Mouse (Mus musculus) thymus, adult 2 months (tissue): ENCODE measurements around the gene Lin37.

Source experiments
- CTCF ChIP-seq: fragments of 200-500 bp; IDR thresholded peaks from 2 replicates; pipeline ENCODE4 v1.5.1; 2012; ENCODE audit warnings: mild to moderate bottlenecking, control low read depth, low read length, moderate library complexity, borderline replicate concordance; ENCODE audit not compliant: control insufficient read depth, poor library complexity, insufficient read depth; ENCODE audit errors: extremely low read depth
- POLR2A ChIP-seq: fragments of 200-500 bp; IDR thresholded peaks from 2 replicates; pipeline ENCODE4 v1.6.1; 2012; ENCODE audit warnings: mild to moderate bottlenecking, low read length, control low read depth, moderate library complexity; ENCODE audit not compliant: control insufficient read depth, poor library complexity, insufficient read depth; ENCODE audit errors: extremely low read depth

DNA sequence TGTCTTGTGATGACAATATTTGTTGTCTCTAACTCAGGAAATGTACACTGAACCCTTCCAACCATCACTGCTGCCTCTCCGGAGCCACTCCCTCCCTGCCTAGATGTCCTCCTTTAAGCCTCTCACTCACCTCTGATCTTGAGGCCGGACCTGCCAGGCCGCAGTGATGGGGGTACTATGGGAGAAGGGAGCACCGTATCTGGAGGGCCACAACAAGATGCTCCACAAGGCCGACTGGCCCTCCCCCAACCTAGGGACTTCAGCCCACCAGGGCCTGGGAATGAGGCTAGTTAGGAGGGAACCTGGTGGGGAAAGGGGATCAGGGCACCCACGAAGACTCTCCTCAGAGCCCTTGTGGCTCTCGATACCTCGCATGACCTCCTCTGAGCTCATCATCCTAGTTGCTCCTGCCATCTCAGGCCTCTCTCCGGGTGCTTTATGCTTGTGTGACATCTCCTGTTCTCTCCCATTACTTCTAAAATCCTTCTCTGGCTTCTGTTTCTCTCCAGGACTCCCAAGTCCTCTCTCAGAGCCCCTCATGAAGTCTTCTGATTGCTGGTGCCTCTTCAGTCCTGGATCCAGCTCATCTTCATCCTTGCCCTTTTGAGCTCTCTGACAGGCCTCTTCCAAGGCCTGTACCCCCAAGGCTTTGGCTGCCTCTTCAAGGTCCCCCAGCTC is 31.4 kb upstream of the Lin37 start:
- no peak for TF ChIP-seq POLR2A
- no peak for TF ChIP-seq CTCF
